In the genomic region with DNA sequence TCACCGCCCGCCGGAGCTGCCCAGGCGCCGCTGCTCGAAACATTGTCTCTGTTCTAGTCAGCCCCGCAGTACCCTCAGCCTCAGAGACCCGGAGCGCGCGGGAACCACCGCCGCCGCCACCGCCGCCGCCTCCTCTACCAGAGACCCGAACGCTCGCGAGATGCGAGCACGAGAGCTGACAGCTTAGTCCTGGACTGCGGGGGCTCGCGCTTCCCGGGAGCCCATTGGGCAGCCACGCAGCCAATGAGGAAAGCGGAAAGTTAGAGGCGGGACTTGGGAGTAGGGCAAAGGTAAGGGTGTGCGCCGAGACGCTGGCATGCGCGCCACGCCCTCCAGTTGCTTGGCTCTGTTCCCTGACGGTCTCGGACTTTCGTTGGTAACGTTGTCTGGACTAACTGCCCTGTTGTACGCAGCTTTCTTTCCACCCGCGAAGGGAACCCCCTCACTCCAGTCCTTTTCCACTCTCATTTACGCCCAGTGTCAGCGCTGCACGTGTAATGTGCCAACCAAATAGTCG, we compare ENCODE assay signal across 8 mouse cellular contexts. TPM values are rescaled to one million over a fixed set of nuclear protein-coding genes. Genes with fewer than 3 reads are reported as not detected.
DNase-seq lines count a peak whose midpoint lies in the region; ATAC-seq lines count a peak whose summit lies in the region.

A gene (minus strand): TSS at position 217 of the 517 bp plus-strand sequence.

- ATAC-seq in megakaryocyte progenitor cell, adult 5-6 weeks (replicated peaks; ENCODE audit: poor library complexity) = peak; percentile 98

- peak; percentile 98 for DNase-seq in adipocyte (ENCODE audit: low spot score)
- DNase-seq in embryo, embryonic 10 days (ENCODE audit: low spot score) = peak; percentile 98
- peak; percentile 89 for DNase-seq in gastrocnemius, postnatal 10 days
- peak; percentile 97 for DNase-seq in induced T-regulatory cell, adult 2 months (ENCODE audit: low read depth)
- peak; percentile 83 to 93 for DNase-seq in left cerebral cortex, adult 9 months (ENCODE audit: low spot score in 2 of 2)
- peak; percentile 92 for DNase-seq in right cerebral cortex, postnatal 14 days
- DNase-seq in urinary bladder, postnatal 36 days (ENCODE audit: low spot score in 2 of 2) = peak; percentile 94 to 96

RNA-seq across cellular contexts. Expression of the gene that starts here (rescaled TPM):
- total RNA-seq in gastrocnemius, postnatal 10 days (2021) = 100 to 1,000 TPM; 216 to 261 TPM
- total RNA-seq in megakaryocyte progenitor cell, adult 5-6 weeks (2015) = 151 and 155 TPM in 2 replicates
- 58.1 and 83.2 TPM in 2 replicates for total RNA-seq in megakaryocyte progenitor cell, adult 5-6 weeks (2017)

Comparison
In these comparisons a context has a peak if more than half of its experiments do, and no peak if none do; other contexts are left out.
1. Peak in every context shown above with its lines: DNase-seq and ATAC-seq.